Comparison of ENCODE assay signal across 8 mouse cellular contexts in genomic region chr2:122753739-122754343, GRCm38 (mm10). TPM values are rescaled to one million over a fixed set of nuclear protein-coding genes. Genes with fewer than 3 reads are reported as not detected.
DNase-seq lines count a peak whose midpoint lies in the region; ATAC-seq lines count a peak whose summit lies in the region.

No protein-coding gene starts in this region.

- no peaks in the 10 kb centered on the region for H3K9me3 ChIP-seq in forebrain, embryonic 14.5 days (replicated peaks; ENCODE audit: control insufficient read depth, low read length)
- H3K9me3 ChIP-seq in intestine, embryonic 16.5 days (ENCODE audit: control insufficient read depth, low read length): no peaks in the 10 kb centered on the region
- no peaks in the 10 kb centered on the region for H3K9me3 ChIP-seq in limb, embryonic 10.5 days (replicated peaks)

- peak; percentile 69 for ATAC-seq in forebrain, embryonic 14.5 days
- ATAC-seq in intestine, embryonic 16.5 days: peak; percentile 23; the same call in 1 of the 2 replicates

- H3K27ac ChIP-seq in forebrain, embryonic 14.5 days (ENCODE audit: low read depth, low read length): no peak overlapping the region
- no peak overlapping the region for H3K27ac ChIP-seq in intestine, embryonic 16.5 days (ENCODE audit: low read length)
- no peak overlapping the region for H3K27ac ChIP-seq in limb, embryonic 10.5 days

- H3K27me3 ChIP-seq in forebrain, embryonic 14.5 days (replicated peaks; ENCODE audit: control insufficient read depth, insufficient read depth, low read length): no peaks in the 10 kb centered on the region
- H3K27me3 ChIP-seq in intestine, embryonic 16.5 days (replicated peaks; ENCODE audit: control insufficient read depth, insufficient read depth, low read length): no peaks in the 10 kb centered on the region
- H3K27me3 ChIP-seq in limb, embryonic 10.5 days (ENCODE audit: low read depth, poor library complexity, severe bottlenecking): no peaks in the 10 kb centered on the region

- no peaks in the 10 kb centered on the region for H3K4me1 ChIP-seq in forebrain, embryonic 14.5 days (ENCODE audit: control insufficient read depth, insufficient read depth, low read length)
- H3K4me1 ChIP-seq in intestine, embryonic 16.5 days (ENCODE audit: control insufficient read depth, insufficient read depth, low read length): no peaks in the 10 kb centered on the region
- H3K4me1 ChIP-seq in limb, embryonic 10.5 days: no peaks in the 10 kb centered on the region

- DNase-seq in urinary bladder, postnatal 14 days (ENCODE audit: low spot score): peak; percentile 54
- no peak for DNase-seq in urinary bladder, postnatal 4 days (ENCODE audit: low spot score in 2 of 2)
- DNase-seq in c-Kit-positive CD71-positive TER-119-positive erythroid progenitor cells, embryonic 14.5 days (ENCODE audit: low spot score): peak; percentile 35
- peak; percentile 83 for DNase-seq in forebrain, embryonic 14.5 days (ENCODE audit: low spot score)
- peak; percentile 85 for DNase-seq in limb, embryonic 10.5 days (ENCODE audit: low spot score)
- DNase-seq in naive thymus-derived CD4-positive, alpha-beta T cell, adult 2 months (ENCODE audit: low read depth): peak; percentile 93
- DNase-seq in thymus, adult 18-20 months: peak; percentile 13 to 29

- no peaks in the 10 kb centered on the region for H3K36me3 ChIP-seq in forebrain, embryonic 14.5 days (ENCODE audit: control insufficient read depth, insufficient read depth, low read length)
- no peaks in the 10 kb centered on the region for H3K36me3 ChIP-seq in intestine, embryonic 16.5 days (ENCODE audit: control insufficient read depth, insufficient read depth, low read length)
- no peaks in the 10 kb centered on the region for H3K36me3 ChIP-seq in limb, embryonic 10.5 days

- no peak overlapping the region for H3K4me2 ChIP-seq in forebrain, embryonic 14.5 days (ENCODE audit: low read length)
- no peak overlapping the region for H3K4me2 ChIP-seq in intestine, embryonic 16.5 days (ENCODE audit: low read depth, low read length)

- 15% methylated on average over 7 of the region's 7 CpGs for WGBS in forebrain, embryonic 14.5 days
- WGBS in intestine, embryonic 16.5 days: 15% methylated on average over 7 of the region's 7 CpGs
- WGBS in limb, embryonic 10.5 days: 20% methylated on average over 7 of the region's 7 CpGs

- H3K4me3 ChIP-seq in forebrain, embryonic 14.5 days (ENCODE audit: low read depth, low read length): no peak overlapping the region
- no peak overlapping the region for H3K4me3 ChIP-seq in intestine, embryonic 16.5 days (ENCODE audit: low read length)
- H3K4me3 ChIP-seq in limb, embryonic 10.5 days: no peak overlapping the region

- H3K9ac ChIP-seq in forebrain, embryonic 14.5 days (ENCODE audit: low read length): no peak overlapping the region
- H3K9ac ChIP-seq in intestine, embryonic 16.5 days (ENCODE audit: low read depth, low read length): no peak overlapping the region

RNA-seq across cellular contexts. Expression of gene Sqor, which starts 11.2 kb away (rescaled TPM):
- polyA plus RNA-seq in forebrain, embryonic 14.5 days (2014; fragmentation: Nextera tagmentation; extraction: Ambion mirVana): 2.8 and 3.6 TPM in 2 replicates
- 40.1 and 44.8 TPM in 2 replicates for polyA plus RNA-seq in intestine, embryonic 16.5 days (2015; fragmentation: Nextera tagmentation; extraction: Ambion mirVana)
- 2.7 and 3.7 TPM in 2 replicates for polyA plus RNA-seq in limb, embryonic 10.5 days (2016; fragmentation: Nextera tagmentation; extraction: Ambion mirVana)

RNA-seq across cellular contexts. Expression of gene Bloc1s6, which starts 15.5 kb away (rescaled TPM):
- 76.0 and 79.2 TPM in 2 replicates for polyA plus RNA-seq in forebrain, embryonic 14.5 days (2014; fragmentation: Nextera tagmentation; extraction: Ambion mirVana)
- polyA plus RNA-seq in intestine, embryonic 16.5 days (2015; fragmentation: Nextera tagmentation; extraction: Ambion mirVana): 51.9 and 54.4 TPM in 2 replicates
- polyA plus RNA-seq in limb, embryonic 10.5 days (2016; fragmentation: Nextera tagmentation; extraction: Ambion mirVana): 59.2 and 62.6 TPM in 2 replicates

RNA-seq across cellular contexts. Expression of gene Slc30a4, which starts 51.4 kb away (rescaled TPM):
- polyA plus RNA-seq in forebrain, embryonic 14.5 days (2014; fragmentation: Nextera tagmentation; extraction: Ambion mirVana): 9.8 and 10.0 TPM in 2 replicates
- 8.1 and 10.1 TPM in 2 replicates for polyA plus RNA-seq in intestine, embryonic 16.5 days (2015; fragmentation: Nextera tagmentation; extraction: Ambion mirVana)
- 4.9 TPM in 2 replicates for polyA plus RNA-seq in limb, embryonic 10.5 days (2016; fragmentation: Nextera tagmentation; extraction: Ambion mirVana)

Comparison
In these comparisons a context has a peak if more than half of its experiments do, and no peak if none do; other contexts are left out.
1. DNase-seq: peak in urinary bladder, postnatal 14 days (single experiment), c-Kit-positive CD71-positive TER-119-positive erythroid progenitor cells, embryonic 14.5 days (single experiment), forebrain, embryonic 14.5 days (single experiment), limb, embryonic 10.5 days (single experiment), naive thymus-derived CD4-positive, alpha-beta T cell, adult 2 months (single experiment) and thymus, adult 18-20 months (2 of 2); none in urinary bladder, postnatal 4 days (0 of 2).